Mouse (Mus musculus) liver, embryonic 15.5 days (tissue): ENCODE measurements around the gene Golga5. TPM values are rescaled to one million over a fixed set of nuclear protein-coding genes. Genes with fewer than 3 reads are reported as not detected.

Experiments
- ATAC-seq: fragments of 200-750 bp; cut with Nextera tagmentation; 2 replicates; pipeline ENCODE4 v1.8.0; 2017; ENCODE audit warnings: moderate number of reproducible peaks, mild to moderate bottlenecking, moderate library complexity; ENCODE audit not compliant: insufficient read depth
- H3K27ac ChIP-seq: fragments of 300-500 bp; sonication (generic); replicated peaks from 2 replicates; pipeline ENCODE4 v1.5.1; 2015; ENCODE audit warnings: mild to moderate bottlenecking, inconsistent platforms
- H3K27me3 ChIP-seq: fragments of 300-500 bp; sonication (generic); 2 replicates; pipeline ENCODE4 v1.6.1; 2015; ENCODE audit warnings: mild to moderate bottlenecking, inconsistent platforms
- H3K36me3 ChIP-seq: fragments of 300-500 bp; sonication (generic); replicated peaks from 2 replicates; pipeline ENCODE4 v1.6.1; 2015; ENCODE audit warnings: moderate library complexity, mild to moderate bottlenecking, inconsistent platforms
- H3K4me1 ChIP-seq: fragments of 300-500 bp; sonication (generic); replicated peaks from 2 replicates; pipeline ENCODE4 v1.6.1; 2015; ENCODE audit warnings: inconsistent platforms
- H3K4me2 ChIP-seq: fragments of 300-500 bp; sonication (generic); 2 replicates; pipeline ENCODE4 v1.6.1; 2015; ENCODE audit warnings: moderate library complexity, mild to moderate bottlenecking, inconsistent platforms
- H3K4me3 ChIP-seq: fragments of 300-500 bp; sonication (generic); replicated peaks from 2 replicates; pipeline ENCODE4 v1.5.1; 2015; ENCODE audit warnings: mild to moderate bottlenecking, inconsistent platforms
- H3K9ac ChIP-seq: fragments of 300-500 bp; sonication (generic); 2 replicates; pipeline ENCODE4 v1.6.1; 2015; ENCODE audit warnings: moderate library complexity, mild to moderate bottlenecking, inconsistent platforms
- H3K9me3 ChIP-seq: fragments of 300-500 bp; sonication (generic); replicated peaks from 2 replicates; pipeline ENCODE4 v1.6.1; 2016; ENCODE audit warnings: inconsistent platforms
- WGBS: fragments of 180-500 bp; shearing (Covaris S2); methylation state at CpG from one replicate; pipeline ENCODE4 v1.1.7; 2015; ENCODE audit warnings: mixed read lengths; ENCODE audit not compliant: insufficient replicate concordance; 5-methylcytosine and 5-hydroxymethylcytosine counted together
- polyA plus RNA-seq: library from polyadenylated mRNA; unstranded; fragments of >200 nt; fragmentation: Nextera tagmentation; extraction: Ambion mirVana; gene quantifications from 2 replicates; pipeline ENCODE4 v1.2.1, GENCODE M21; 2015

The Golga5 gene
- polyA plus RNA-seq, 1 experiment from 2014 or later: 12.5 TPM

- Histone ChIP-seq H3K4me2 (no peak overlapping the region), H3K9ac (no peak overlapping the region), H3K4me3 (no peak overlapping the region), H3K27me3 (no peaks in the 10 kb centered on the region), H3K27ac (no peak overlapping the region), H3K36me3 (no peaks in the 10 kb centered on the region), H3K4me1 (no peaks in the 10 kb centered on the region), H3K9me3 (no peaks in the 10 kb centered on the region)
- ATAC-seq: no peak
- WGBS: 47% methylated on average over 3 of the region's 3 CpGs
Measured at GRCm38 (mm10) chr12:102511363-102511762, 42.4 kb downstream of the Golga5 start.

GRCm38 (mm10) chr12:102514151-102514550 lies 45.2 kb downstream of the Golga5 start:
- Histone ChIP-seq H3K27me3 (no peaks in the 10 kb centered on the region), H3K4me1 (no peaks in the 10 kb centered on the region), H3K36me3 (no peaks in the 10 kb centered on the region), H3K4me3 (no peak overlapping the region), H3K27ac (no peak overlapping the region), H3K9ac (no peak overlapping the region), H3K9me3 (no peaks in the 10 kb centered on the region), H3K4me2 (no peak overlapping the region)
- no peak for ATAC-seq
- 67% methylated on average over 6 of the region's 6 CpGs for WGBS

GRCm38 (mm10) chr12:102514751-102515150 lies 45.8 kb downstream of the Golga5 start:
- WGBS: 77% methylated on average over 6 of the region's 6 CpGs
- H3K9me3 ChIP-seq: no peaks in the 10 kb centered on the region

GRCm38 (mm10) chr12:102516151-102516550 lies 47.2 kb downstream of the Golga5 start:
- H3K4me2 ChIP-seq: no peak overlapping the region
- H3K27ac ChIP-seq: no peak overlapping the region
- H3K27me3 ChIP-seq: no peaks in the 10 kb centered on the region
- H3K36me3 ChIP-seq: no peaks in the 10 kb centered on the region
- ATAC-seq: no peak
- 65% methylated on average over 4 of the region's 4 CpGs for WGBS
- H3K4me3 ChIP-seq: no peak overlapping the region
- H3K4me1 ChIP-seq: no peaks in the 10 kb centered on the region
- H3K9me3 ChIP-seq: no peaks in the 10 kb centered on the region
- no peak overlapping the region for H3K9ac ChIP-seq

More at GRCm38 (mm10) chr12:102514751-102515150, 45.8 kb downstream of the Golga5 start:
- Histone ChIP-seq H3K4me3 (no peak overlapping the region), H3K4me2 (no peak overlapping the region), H3K9ac (no peak overlapping the region), H3K27me3 (no peaks in the 10 kb centered on the region), H3K36me3 (no peaks in the 10 kb centered on the region), H3K4me1 (no peaks in the 10 kb centered on the region), H3K27ac (no peak overlapping the region)
- ATAC-seq: no peak

GRCm38 (mm10) chr12:102517647-102518046 lies 48.7 kb downstream of the Golga5 start:
- no peaks in the 10 kb centered on the region for H3K27me3 ChIP-seq
- no peak overlapping the region for H3K27ac ChIP-seq
- H3K9me3 ChIP-seq: no peaks in the 10 kb centered on the region
- 33% methylated on average over 13 of the region's 13 CpGs for WGBS
- no peak overlapping the region for H3K4me2 ChIP-seq
- H3K4me3 ChIP-seq: no peak overlapping the region
- H3K4me1 ChIP-seq: 0 out of 2 replicates have a peak, but pooled peaks cover 4% of the 10 kb centered on the region
- H3K36me3 ChIP-seq: no peaks in the 10 kb centered on the region
- H3K9ac ChIP-seq: no peak overlapping the region
- ATAC-seq: no peak

GRCm38 (mm10) chr12:102519929-102520720 lies 51.2 kb downstream of the Golga5 start:
- H3K27ac ChIP-seq: no peak overlapping the region
- 63% methylated on average over 12 of the region's 12 CpGs for WGBS
- no peak for ATAC-seq
- H3K4me2 ChIP-seq: no peak overlapping the region
- H3K9me3 ChIP-seq: no peaks in the 10 kb centered on the region
- H3K27me3 ChIP-seq: no peaks in the 10 kb centered on the region
- H3K36me3 ChIP-seq: no peaks in the 10 kb centered on the region
- no peak overlapping the region for H3K4me3 ChIP-seq
- 0 out of 2 replicates have a peak, but pooled peaks cover 10% of the 10 kb centered on the region for H3K4me1 ChIP-seq
- H3K9ac ChIP-seq: no peak overlapping the region

- no peak overlapping the region for H3K27ac ChIP-seq
- no peak overlapping the region for H3K4me2 ChIP-seq
- no peaks in the 10 kb centered on the region for H3K27me3 ChIP-seq
- H3K4me3 ChIP-seq: no peak overlapping the region
- no peak for ATAC-seq
- H3K9me3 ChIP-seq: no peaks in the 10 kb centered on the region
- no peaks in the 10 kb centered on the region for H3K36me3 ChIP-seq
- 54% methylated on average over 13 of the region's 13 CpGs for WGBS
- no peak overlapping the region for H3K9ac ChIP-seq
- H3K4me1 ChIP-seq: 0 out of 2 replicates have a peak, but pooled peaks cover 10% of the 10 kb centered on the region
Measured at GRCm38 (mm10) chr12:102521777-102522319, 52.9 kb downstream of the Golga5 start.

- H3K27me3 ChIP-seq: no peaks in the 10 kb centered on the region
- H3K27ac ChIP-seq: no peak overlapping the region
- no peaks in the 10 kb centered on the region for H3K9me3 ChIP-seq
- ATAC-seq: no peak
- WGBS: 15% methylated on average over 3 of the region's 3 CpGs
- H3K36me3 ChIP-seq: no peaks in the 10 kb centered on the region
- H3K4me2 ChIP-seq: no peak overlapping the region
- H3K4me3 ChIP-seq: no peak overlapping the region
- no peak overlapping the region for H3K9ac ChIP-seq
- peaks cover 17% of the 10 kb centered on the region; the same call in 1 of the 2 replicates for H3K4me1 ChIP-seq
Measured at GRCm38 (mm10) chr12:102524216-102524615, 55.3 kb downstream of the Golga5 start.

GRCm38 (mm10) chr12:102524760-102525159 lies 55.8 kb downstream of the Golga5 start:
- no peak overlapping the region for H3K27ac ChIP-seq
- no peak for ATAC-seq
- no peaks in the 10 kb centered on the region for H3K9me3 ChIP-seq
- no peaks in the 10 kb centered on the region for H3K36me3 ChIP-seq
- no peak overlapping the region for H3K4me2 ChIP-seq
- peaks cover 17% of the 10 kb centered on the region; the same call in 1 of the 2 replicates for H3K4me1 ChIP-seq
- no peaks in the 10 kb centered on the region for H3K27me3 ChIP-seq
- no peak overlapping the region for H3K9ac ChIP-seq
- no peak overlapping the region for H3K4me3 ChIP-seq
- 28% methylated on average over 6 of the region's 6 CpGs for WGBS

GRCm38 (mm10) chr12:102527989-102528388 lies 59.1 kb downstream of the Golga5 start:
- Histone ChIP-seq H3K9me3 (no peaks in the 10 kb centered on the region), H3K4me3 (no peak overlapping the region), H3K27ac (no peak overlapping the region), H3K4me2 (no peak overlapping the region), H3K36me3 (no peaks in the 10 kb centered on the region), H3K4me1 (peaks cover 14% of the 10 kb centered on the region; the same call in 1 of the 2 replicates), H3K9ac (no peak overlapping the region), H3K27me3 (no peaks in the 10 kb centered on the region)
- WGBS: 36% methylated on average over 5 of the region's 5 CpGs
- no peak for ATAC-seq

GRCm38 (mm10) chr12:102535796-102536195 lies 66.9 kb downstream of the Golga5 start:
- Histone ChIP-seq H3K36me3 (no peaks in the 10 kb centered on the region), H3K27ac (no peak overlapping the region), H3K4me1 (no peaks in the 10 kb centered on the region), H3K4me2 (no peak overlapping the region), H3K9me3 (no peaks in the 10 kb centered on the region), H3K27me3 (no peaks in the 10 kb centered on the region), H3K9ac (no peak overlapping the region), H3K4me3 (no peak overlapping the region)
- no peak for ATAC-seq
- 76% methylated on average over 1 of the region's 1 CpGs for WGBS
